Mouse (Mus musculus): ENCODE measurements at regions not wholly inside any gene's neighbourhood (a gene's known extent, or its start where the extent isn't known, plus 50 kb on each side); places are given as distances from the start of the nearest gene placed in this dataset.

- no peak overlapping the region for H3K9ac ChIP-seq (ENCODE audit: low read depth, low read length)
- H3K4me2 ChIP-seq (replicated peaks; ENCODE audit: low read depth) = no peak overlapping the region
- no peak for ATAC-seq
- H3K4me3 ChIP-seq (ENCODE audit: low read depth, low read length) = no peak overlapping the region
- no peaks in the 10 kb centered on the region for H3K9me3 ChIP-seq (ENCODE audit: control insufficient read depth)
- no peak for TF ChIP-seq CTCF (IDR thresholded peaks at IDR 0.05; ENCODE audit: low read depth)
- H3K27me3 ChIP-seq (replicated peaks; ENCODE audit: control insufficient read depth, insufficient read depth, low read length) = no peaks in the 10 kb centered on the region
- H3K36me3 ChIP-seq (ENCODE audit: control insufficient read depth, insufficient read depth) = no peaks in the 10 kb centered on the region
- no peak overlapping the region for H3K27ac ChIP-seq (ENCODE audit: low read depth, low read length)
- WGBS = 83% methylated on average over 2 of the region's 2 CpGs
- no peaks in the 10 kb centered on the region for H3K4me1 ChIP-seq (replicated peaks; ENCODE audit: control insufficient read depth, insufficient read depth, low read length)
Observed at GRCm38 (mm10) chr2:105594131-105594530, 74.6 kb upstream of the Pax6 start.

GRCm38 (mm10) chr2:105604553-105605116 lies 64.1 kb upstream of the Pax6 start:
- no peak for TF ChIP-seq CTCF (IDR thresholded peaks at IDR 0.05; ENCODE audit: low read depth)

GRCm38 (mm10) chr2:105607969-105608538 lies 60.6 kb upstream of the Pax6 start:
- H3K4me1 ChIP-seq (replicated peaks; ENCODE audit: control insufficient read depth, insufficient read depth, low read length) = no peaks in the 10 kb centered on the region
- H3K9me3 ChIP-seq (ENCODE audit: control insufficient read depth) = no peaks in the 10 kb centered on the region
- TF ChIP-seq CTCF (IDR thresholded peaks at IDR 0.05; ENCODE audit: low read depth) = no peak
- WGBS = 62% methylated on average over 8 of the region's 8 CpGs
- H3K36me3 ChIP-seq (ENCODE audit: control insufficient read depth, insufficient read depth) = no peaks in the 10 kb centered on the region
- H3K4me2 ChIP-seq (replicated peaks; ENCODE audit: low read depth) = no peak overlapping the region
- H3K9ac ChIP-seq (ENCODE audit: low read depth, low read length) = no peak overlapping the region
- no peak for ATAC-seq
- no peak overlapping the region for H3K4me3 ChIP-seq (ENCODE audit: low read depth, low read length)
- no peak overlapping the region for H3K27ac ChIP-seq (ENCODE audit: low read depth, low read length)
- 0 out of 2 replicates have a peak, but pooled peaks cover 6% of the 10 kb centered on the region for H3K27me3 ChIP-seq (replicated peaks; ENCODE audit: control insufficient read depth, insufficient read depth, low read length)

More at GRCm38 (mm10) chr2:105604553-105605116, 64.1 kb upstream of the Pax6 start:
- Histone ChIP-seq H3K4me1 (replicated peaks; ENCODE audit: control insufficient read depth, insufficient read depth, low read length) (no peaks in the 10 kb centered on the region), H3K27ac (ENCODE audit: low read depth, low read length) (no peak overlapping the region), H3K4me2 (replicated peaks; ENCODE audit: low read depth) (no peak overlapping the region), H3K36me3 (ENCODE audit: control insufficient read depth, insufficient read depth) (no peaks in the 10 kb centered on the region), H3K9ac (ENCODE audit: low read depth, low read length) (no peak overlapping the region), H3K9me3 (ENCODE audit: control insufficient read depth) (no peaks in the 10 kb centered on the region), H3K4me3 (ENCODE audit: low read depth, low read length) (no peak overlapping the region), H3K27me3 (replicated peaks; ENCODE audit: control insufficient read depth, insufficient read depth, low read length) (no peaks in the 10 kb centered on the region)
- WGBS = 52% methylated on average over 11 of the region's 11 CpGs
- ATAC-seq = no peak

GRCm38 (mm10) chr2:105608756-105609155 lies 59.9 kb upstream of the Pax6 start:
- 57% methylated on average over 7 of the region's 7 CpGs for WGBS
- Histone ChIP-seq H3K9me3 (ENCODE audit: control insufficient read depth) (no peaks in the 10 kb centered on the region), H3K27ac (ENCODE audit: low read depth, low read length) (no peak overlapping the region), H3K4me1 (replicated peaks; ENCODE audit: control insufficient read depth, insufficient read depth, low read length) (no peaks in the 10 kb centered on the region), H3K27me3 (replicated peaks; ENCODE audit: control insufficient read depth, insufficient read depth, low read length) (0 out of 2 replicates have a peak, but pooled peaks cover 6% of the 10 kb centered on the region), H3K4me3 (ENCODE audit: low read depth, low read length) (no peak overlapping the region), H3K4me2 (replicated peaks; ENCODE audit: low read depth) (no peak overlapping the region), H3K9ac (ENCODE audit: low read depth, low read length) (no peak overlapping the region), H3K36me3 (ENCODE audit: control insufficient read depth, insufficient read depth) (no peaks in the 10 kb centered on the region)
- TF ChIP-seq CTCF (IDR thresholded peaks at IDR 0.05; ENCODE audit: low read depth) = no peak
- ATAC-seq = no peak

DNA sequence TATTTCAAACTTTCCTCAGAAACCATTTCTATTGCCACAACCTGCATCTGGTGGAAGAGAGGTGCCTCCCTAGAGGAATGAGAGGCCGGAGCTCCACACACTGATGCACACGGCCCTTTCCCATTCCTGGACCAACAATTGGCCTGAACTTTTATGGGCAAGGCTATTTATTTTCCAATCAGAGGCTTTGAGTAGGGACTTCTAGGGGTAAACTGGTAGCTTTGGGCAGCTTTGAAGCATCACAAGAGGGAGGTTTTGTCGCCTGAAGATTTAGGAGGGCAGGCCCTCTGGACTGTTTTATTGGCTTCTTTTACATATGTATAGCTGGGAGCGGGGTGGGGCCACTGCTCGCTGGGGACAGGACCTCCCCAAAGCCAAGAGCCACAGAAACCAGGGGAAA lies 57.7 kb upstream of the Pax6 start:
- Histone ChIP-seq H3K27ac (ENCODE audit: low read depth, low read length) (no peak overlapping the region), H3K9ac (ENCODE audit: low read depth, low read length) (no peak overlapping the region), H3K27me3 (replicated peaks; ENCODE audit: control insufficient read depth, insufficient read depth, low read length) (0 out of 2 replicates have a peak, but pooled peaks cover 6% of the 10 kb centered on the region), H3K4me2 (replicated peaks; ENCODE audit: low read depth) (no peak overlapping the region), H3K4me3 (ENCODE audit: low read depth, low read length) (no peak overlapping the region), H3K36me3 (ENCODE audit: control insufficient read depth, insufficient read depth) (no peaks in the 10 kb centered on the region), H3K9me3 (ENCODE audit: control insufficient read depth) (no peaks in the 10 kb centered on the region), H3K4me1 (replicated peaks; ENCODE audit: control insufficient read depth, insufficient read depth, low read length) (no peaks in the 10 kb centered on the region)
- TF ChIP-seq CTCF (IDR thresholded peaks at IDR 0.05; ENCODE audit: low read depth) = no peak
- 64% methylated on average over 5 of the region's 5 CpGs for WGBS
- ATAC-seq = no peak

DNA sequence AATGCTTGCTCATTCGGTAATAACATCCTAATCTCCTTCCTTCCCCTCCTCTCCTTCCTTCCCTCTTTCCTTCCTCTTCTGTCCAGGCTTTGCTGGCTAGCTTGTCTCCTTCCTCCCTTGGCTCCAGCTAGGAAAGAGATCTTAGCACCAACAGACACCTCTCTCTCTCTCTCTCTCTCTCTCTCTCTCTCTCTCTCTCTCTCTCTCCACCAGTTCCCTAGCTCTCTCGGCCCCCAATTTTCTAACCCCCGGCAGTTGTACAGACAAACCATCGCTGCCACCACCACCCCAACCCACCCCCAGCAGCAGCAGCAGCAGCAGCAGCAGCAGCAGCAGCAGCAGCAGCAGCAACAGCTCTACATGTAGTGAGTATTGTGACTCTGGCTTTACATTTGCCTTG lies 57.0 kb upstream of the Pax6 start:
- no peak overlapping the region for H3K9ac ChIP-seq (ENCODE audit: low read depth, low read length)
- H3K4me2 ChIP-seq (replicated peaks; ENCODE audit: low read depth) = no peak overlapping the region
- no peak for TF ChIP-seq CTCF (IDR thresholded peaks at IDR 0.05; ENCODE audit: low read depth)
- 31% methylated on average over 4 of the region's 4 CpGs for WGBS
- H3K4me1 ChIP-seq (replicated peaks; ENCODE audit: control insufficient read depth, insufficient read depth, low read length) = no peaks in the 10 kb centered on the region
- no peak overlapping the region for H3K4me3 ChIP-seq (ENCODE audit: low read depth, low read length)
- ATAC-seq = no peak
- H3K27me3 ChIP-seq (replicated peaks; ENCODE audit: control insufficient read depth, insufficient read depth, low read length) = 0 out of 2 replicates have a peak, but pooled peaks cover 6% of the 10 kb centered on the region
- H3K36me3 ChIP-seq (ENCODE audit: control insufficient read depth, insufficient read depth) = no peaks in the 10 kb centered on the region
- no peak overlapping the region for H3K27ac ChIP-seq (ENCODE audit: low read depth, low read length)
- H3K9me3 ChIP-seq (ENCODE audit: control insufficient read depth) = no peaks in the 10 kb centered on the region

All from intestine, postnatal 0 days (tissue).